Mouse (Mus musculus) midbrain, embryonic 14.5 days (tissue): ENCODE results near the gene Arhgap10. TPM values are rescaled to one million over a fixed set of nuclear protein-coding genes. Genes with fewer than 3 reads are reported as not detected.
A peak's percentile ranks its signal among the peaks of the same experiment; 100 is the strongest.

ENCODE experiments used
- ATAC-seq: fragments of 200-750 bp; cut with Nextera tagmentation; 2 replicates; pipeline ENCODE4 v1.8.0; 2017; ENCODE audit warnings: moderate number of reproducible peaks, moderate library complexity; ENCODE audit not compliant: low FRiP score, low TSS enrichment
- DNase-seq: peaks from one replicate; pipeline ENCODE4 v3.0.0-alpha.2; 2015
- H3K27ac ChIP-seq: fragments of 300-500 bp; sonication (generic); replicated peaks from 2 replicates; pipeline ENCODE4 v1.5.1; 2014; ENCODE audit warnings: mild to moderate bottlenecking, low read depth, low read length, moderate library complexity
- H3K27me3 ChIP-seq: fragments of 300-500 bp; sonication (generic); 2 replicates; pipeline ENCODE4 v1.6.1; 2014; ENCODE audit warnings: low read length, control low read depth, mixed read lengths; ENCODE audit not compliant: control insufficient read depth, insufficient read depth
- H3K36me3 ChIP-seq: fragments of 300-500 bp; sonication (generic); 2 replicates; pipeline ENCODE4 v1.6.1; 2014; ENCODE audit warnings: low read length, control low read depth; ENCODE audit not compliant: control insufficient read depth, insufficient read depth
- H3K4me1 ChIP-seq: fragments of 300-500 bp; sonication (generic); 2 replicates; pipeline ENCODE4 v1.6.1; 2014; ENCODE audit warnings: mild to moderate bottlenecking, antibody characterized with exemption, low read length, control low read depth; ENCODE audit not compliant: control insufficient read depth, insufficient read depth
- H3K4me2 ChIP-seq: fragments of 300-500 bp; sonication (generic); 2 replicates; pipeline ENCODE4 v1.6.1; 2014; ENCODE audit warnings: mild to moderate bottlenecking, low read length, moderate library complexity
- H3K4me3 ChIP-seq: fragments of 300-500 bp; sonication (generic); replicated peaks from 2 replicates; pipeline ENCODE4 v1.5.1; 2014; ENCODE audit warnings: low read depth, low read length
- H3K9ac ChIP-seq: fragments of 300-500 bp; sonication (generic); replicated peaks from 2 replicates; pipeline ENCODE4 v1.6.1; 2014; ENCODE audit warnings: mild to moderate bottlenecking, low read length, moderate library complexity
- H3K9me3 ChIP-seq: fragments of 300-500 bp; sonication (generic); 2 replicates; pipeline ENCODE4 v1.6.1; 2016; ENCODE audit warnings: low read length, control low read depth, mixed read lengths; ENCODE audit not compliant: control insufficient read depth
- WGBS: fragments of 180-500 bp; shearing (Covaris S2); extraction: QIAGEN DNeasy Blood & Tissue Kit; methylation state at CpG from one replicate; pipeline ENCODE4 v1.1.7; 2014; 5-methylcytosine and 5-hydroxymethylcytosine counted together
- polyA plus RNA-seq: library from polyadenylated mRNA; unstranded; fragments of >200 nt; fragmentation: Nextera tagmentation; extraction: Ambion mirVana; gene quantifications from 2 replicates; pipeline ENCODE4 v1.2.1, GENCODE M21; 2014

The Arhgap10 gene
- polyA plus RNA-seq, 1 experiment from 2014 or later = 3.0 TPM

DNA sequence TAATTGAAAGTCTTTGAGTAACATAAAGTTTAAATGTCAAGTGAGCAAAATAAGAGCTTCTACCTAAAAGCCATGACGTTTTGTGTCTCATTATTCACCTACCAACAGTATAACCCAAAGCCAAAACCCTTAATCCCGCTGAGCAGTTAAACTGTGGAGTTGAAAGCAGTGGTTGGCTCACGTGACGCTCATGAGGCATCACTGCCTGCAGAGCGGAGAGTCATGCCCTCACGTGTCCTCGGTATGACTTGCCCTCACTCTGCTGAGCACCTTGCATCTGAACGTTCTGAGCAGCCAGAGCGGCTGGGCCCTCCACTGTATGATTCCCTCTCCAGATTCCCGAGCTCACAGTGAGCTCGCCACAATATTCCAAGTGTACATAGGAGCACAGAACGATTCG, 96.2 kb downstream of the Arhgap10 start:
- Histone ChIP-seq H3K4me1 (no peaks in the 10 kb centered on the region), H3K27me3 (no peaks in the 10 kb centered on the region), H3K4me3 (no peak overlapping the region), H3K9me3 (no peaks in the 10 kb centered on the region), H3K9ac (no peak overlapping the region), H3K36me3 (no peaks in the 10 kb centered on the region), H3K27ac (no peak overlapping the region), H3K4me2 (no peak overlapping the region)
- DNase-seq (no peak), ATAC-seq (no peak)
- 89% methylated on average over 13 of the region's 13 CpGs for WGBS

DNA sequence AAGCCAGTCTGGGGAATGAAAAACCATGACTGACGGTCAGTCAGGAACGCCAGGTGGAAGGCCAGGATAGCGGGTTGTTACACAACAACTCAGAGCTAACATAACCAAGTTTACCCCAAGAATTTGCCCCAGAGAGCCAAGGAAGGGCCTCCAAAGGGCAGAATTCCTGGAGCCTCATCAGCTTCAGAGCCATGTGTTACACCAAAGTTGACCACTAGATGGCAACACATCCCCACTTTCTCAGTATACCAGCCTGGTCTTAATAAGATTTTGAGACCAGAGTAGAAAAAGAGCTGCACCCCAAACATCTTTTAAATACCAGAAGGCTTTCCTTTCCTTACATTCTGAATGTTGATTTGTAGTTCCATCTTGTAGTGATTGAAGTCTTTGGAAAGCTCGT, 98.0 kb downstream of the Arhgap10 start:
- Histone ChIP-seq H3K9me3 (no peaks in the 10 kb centered on the region), H3K27me3 (no peaks in the 10 kb centered on the region), H3K4me1 (no peaks in the 10 kb centered on the region), H3K27ac (no peak overlapping the region), H3K36me3 (no peaks in the 10 kb centered on the region), H3K9ac (no peak overlapping the region), H3K4me2 (no peak overlapping the region), H3K4me3 (no peak overlapping the region)
- 41% methylated on average over 4 of the region's 4 CpGs for WGBS
- DNase-seq (peak; percentile 88), ATAC-seq (no peak; the same call in 1 of the 2 replicates)

DNA sequence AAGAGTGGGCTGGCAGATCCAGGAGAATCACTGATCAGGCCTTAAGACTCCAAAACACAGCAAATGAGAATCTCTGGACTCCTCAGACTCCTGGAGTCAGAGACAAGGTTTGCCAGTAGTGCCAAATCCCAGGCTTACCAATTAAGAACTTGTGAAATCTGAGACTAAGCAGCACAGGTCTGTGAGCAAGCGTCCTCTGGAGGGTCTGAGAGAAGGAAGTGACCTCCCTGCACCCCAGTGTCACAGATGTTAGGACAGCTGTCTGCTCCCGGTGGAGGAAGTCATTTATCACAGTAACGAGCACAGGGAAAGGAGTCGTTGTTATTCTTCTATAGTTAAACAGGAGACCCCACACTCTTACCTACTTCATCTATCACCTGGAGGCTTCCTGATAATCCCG, 101.0 kb downstream of the Arhgap10 start:
- no peak overlapping the region for H3K27ac ChIP-seq
- no peaks in the 10 kb centered on the region for H3K9me3 ChIP-seq
- H3K27me3 ChIP-seq = no peaks in the 10 kb centered on the region
- H3K4me1 ChIP-seq = no peaks in the 10 kb centered on the region
- H3K4me3 ChIP-seq = no peak overlapping the region
- WGBS = 44% methylated on average over 5 of the region's 5 CpGs
- ATAC-seq (no peak), DNase-seq (no peak)
- no peaks in the 10 kb centered on the region for H3K36me3 ChIP-seq
- no peak overlapping the region for H3K4me2 ChIP-seq
- no peak overlapping the region for H3K9ac ChIP-seq

DNA sequence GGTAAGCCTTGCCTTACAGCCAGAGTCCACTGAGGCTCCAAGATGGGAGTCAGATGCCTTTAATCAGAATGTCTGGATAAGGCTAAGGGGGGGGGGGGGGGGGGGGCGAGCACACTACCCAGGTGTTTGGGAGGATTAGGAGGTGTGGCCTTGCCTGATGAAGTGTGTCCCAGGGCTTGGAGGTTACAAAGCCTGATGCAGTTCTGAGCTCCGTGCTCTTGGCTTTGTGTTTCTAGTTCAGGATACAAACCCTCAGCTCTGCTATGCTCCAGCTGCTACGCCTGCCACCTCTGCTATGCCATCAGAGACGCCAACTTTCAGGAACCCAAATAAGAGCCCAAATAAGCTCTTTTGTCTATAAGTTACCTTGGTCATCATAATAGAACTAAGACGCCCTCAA, 101.7 kb downstream of the Arhgap10 start:
- Histone ChIP-seq H3K27me3 (no peaks in the 10 kb centered on the region), H3K9ac (no peak overlapping the region), H3K36me3 (no peaks in the 10 kb centered on the region), H3K9me3 (no peaks in the 10 kb centered on the region), H3K4me1 (no peaks in the 10 kb centered on the region), H3K4me3 (no peak overlapping the region), H3K27ac (no peak overlapping the region), H3K4me2 (no peak overlapping the region)
- ATAC-seq = no peak
- WGBS = 46% methylated on average over 5 of the region's 5 CpGs
- DNase-seq = no peak

DNA sequence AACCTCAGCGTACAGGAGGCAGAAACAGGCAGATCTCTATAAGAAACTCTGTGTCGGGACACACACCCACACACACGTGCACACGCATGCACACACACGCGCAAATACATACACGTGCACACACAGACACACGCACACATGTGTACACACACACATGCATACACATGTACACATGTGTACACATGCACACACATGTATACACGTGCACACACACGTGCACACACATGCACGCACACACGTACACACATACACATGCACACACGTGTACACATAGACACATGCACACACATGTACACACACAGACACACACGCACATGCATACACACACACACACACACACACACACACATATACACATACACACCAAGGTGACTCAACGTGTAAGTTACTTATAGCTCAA, 106.5 kb downstream of the Arhgap10 start:
- Histone ChIP-seq H3K27me3 (no peaks in the 10 kb centered on the region), H3K36me3 (no peaks in the 10 kb centered on the region), H3K4me2 (no peak overlapping the region), H3K4me3 (no peak overlapping the region), H3K27ac (no peak overlapping the region), H3K4me1 (no peaks in the 10 kb centered on the region), H3K9ac (no peak overlapping the region), H3K9me3 (no peaks in the 10 kb centered on the region)
- no peak for DNase-seq
- ATAC-seq = no peak
- 96% methylated on average over 15 of the region's 15 CpGs for WGBS

DNA sequence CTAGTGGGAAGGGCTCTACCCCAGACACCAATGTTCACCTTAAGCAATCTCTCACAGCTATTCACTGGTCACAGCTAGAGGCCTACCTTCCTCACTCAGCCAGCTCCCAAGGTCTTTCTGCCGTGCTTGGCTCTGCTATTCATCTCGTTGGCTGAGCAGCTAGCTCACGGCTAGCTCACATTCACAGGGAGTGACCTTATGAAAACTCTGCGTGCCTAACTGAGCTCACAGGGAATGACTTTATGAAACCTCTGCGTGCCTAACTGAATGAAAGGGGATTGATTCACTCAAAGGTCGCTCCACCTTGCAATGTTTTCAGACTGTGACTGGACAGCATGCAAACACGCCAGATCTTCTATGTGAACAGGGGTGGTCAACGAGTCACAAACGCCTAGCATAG, 107.4 kb downstream of the Arhgap10 start:
- no peaks in the 10 kb centered on the region for H3K9me3 ChIP-seq
- no peak for ATAC-seq
- H3K4me2 ChIP-seq = no peak overlapping the region
- no peak overlapping the region for H3K4me3 ChIP-seq
- no peak overlapping the region for H3K9ac ChIP-seq
- 77% methylated on average over 9 of the region's 9 CpGs for WGBS
- no peaks in the 10 kb centered on the region for H3K27me3 ChIP-seq
- DNase-seq = no peak
- H3K27ac ChIP-seq = no peak overlapping the region
- no peaks in the 10 kb centered on the region for H3K36me3 ChIP-seq
- H3K4me1 ChIP-seq = no peaks in the 10 kb centered on the region

DNA sequence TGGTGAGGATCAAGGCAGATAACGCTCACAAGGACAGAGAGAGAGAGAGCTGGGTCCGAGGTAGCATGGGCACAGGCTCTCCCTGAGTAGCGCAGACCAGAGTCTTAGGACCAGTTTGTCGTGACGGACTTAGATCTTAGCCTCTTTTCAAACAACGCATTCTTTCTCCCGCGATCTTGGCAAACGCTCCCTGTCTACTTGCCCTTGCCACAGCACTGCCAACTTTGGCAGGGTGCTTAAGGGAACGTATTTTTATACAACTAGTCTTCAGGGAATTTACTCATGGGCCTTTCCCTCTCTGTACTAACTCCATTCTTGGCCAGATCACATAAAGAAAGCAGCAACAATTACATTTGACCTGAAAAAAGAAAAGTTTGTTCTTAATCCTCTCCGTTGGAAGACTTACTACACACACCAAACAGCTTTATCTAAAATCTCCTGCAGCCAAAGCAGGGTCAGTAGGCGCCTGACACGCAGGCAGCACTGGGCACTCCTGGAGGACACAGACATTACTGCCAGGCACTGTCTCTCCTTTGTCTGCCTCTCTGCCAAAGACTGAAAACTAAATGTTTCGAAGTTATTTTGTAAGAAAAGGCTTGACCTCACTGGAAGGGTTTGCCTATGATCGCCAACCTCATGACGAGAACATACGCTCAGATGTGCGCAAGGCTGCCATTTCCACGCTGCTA, 109.1 kb downstream of the Arhgap10 start:
- Histone ChIP-seq H3K36me3 (no peaks in the 10 kb centered on the region), H3K4me3 (no peak overlapping the region), H3K9me3 (no peaks in the 10 kb centered on the region), H3K9ac (no peak overlapping the region), H3K4me2 (no peak overlapping the region), H3K27ac (no peak overlapping the region), H3K27me3 (no peaks in the 10 kb centered on the region), H3K4me1 (no peaks in the 10 kb centered on the region)
- no peak for DNase-seq
- 88% methylated on average over 19 of the region's 19 CpGs for WGBS
- no peak for ATAC-seq

DNA sequence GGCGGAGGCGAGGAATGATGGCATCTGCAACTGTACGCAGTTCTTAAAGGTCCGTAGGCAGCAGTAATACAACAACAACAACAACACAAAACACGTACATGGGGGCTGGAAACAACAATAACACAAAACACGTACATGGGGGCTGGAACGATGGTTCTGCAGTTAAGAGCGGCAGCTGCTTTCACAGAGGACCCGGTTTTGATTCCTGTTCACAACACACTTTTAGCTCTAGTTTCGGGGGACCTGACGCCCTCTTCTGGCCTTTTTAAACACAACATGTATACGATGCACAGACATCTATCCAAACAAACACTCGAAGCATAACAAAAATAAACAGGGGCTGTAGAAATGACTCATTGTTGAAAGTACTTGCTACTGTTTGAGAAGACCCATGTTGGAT, 110.9 kb downstream of the Arhgap10 start:
- H3K4me3 ChIP-seq = no peak overlapping the region

DNA sequence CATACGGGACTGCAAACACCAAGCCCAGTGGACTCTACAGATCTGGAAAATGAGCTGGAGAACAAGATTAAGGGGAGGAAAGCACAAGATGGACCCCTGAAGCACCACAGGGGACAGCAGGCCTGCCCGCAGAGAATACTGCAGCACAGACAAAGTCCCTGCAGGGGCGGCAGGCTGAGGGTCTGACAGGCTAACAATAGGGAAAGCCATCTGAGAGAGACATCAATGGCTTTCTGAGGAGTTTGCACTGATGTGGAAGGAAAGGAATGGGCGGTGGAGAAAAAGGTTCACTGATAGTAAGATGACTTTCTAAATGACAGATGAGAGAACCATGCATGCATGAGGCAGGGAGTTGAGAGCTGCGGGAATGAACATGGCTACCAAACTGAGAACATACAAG, 111.3 kb downstream of the Arhgap10 start:
- Histone ChIP-seq H3K4me2 (no peak overlapping the region), H3K4me1 (no peaks in the 10 kb centered on the region), H3K27ac (no peak overlapping the region), H3K9ac (no peak overlapping the region), H3K36me3 (no peaks in the 10 kb centered on the region), H3K9me3 (no peaks in the 10 kb centered on the region), H3K27me3 (no peaks in the 10 kb centered on the region), H3K4me3 (no peak overlapping the region)
- WGBS = 12% methylated on average over 5 of the region's 5 CpGs
- ATAC-seq = no peak
- no peak for DNase-seq

More for the DNA sequence above, 110.9 kb downstream of the Arhgap10 start:
- H3K9ac ChIP-seq = no peak overlapping the region
- H3K27ac ChIP-seq = no peak overlapping the region
- no peaks in the 10 kb centered on the region for H3K4me1 ChIP-seq
- WGBS = 71% methylated on average over 13 of the region's 13 CpGs
- H3K9me3 ChIP-seq = no peaks in the 10 kb centered on the region
- DNase-seq (no peak), ATAC-seq (no peak)
- no peaks in the 10 kb centered on the region for H3K27me3 ChIP-seq
- no peak overlapping the region for H3K4me2 ChIP-seq
- no peaks in the 10 kb centered on the region for H3K36me3 ChIP-seq
